Mouse (Mus musculus): ENCODE results near the gene Klhdc7b. TPM values are rescaled to one million over a fixed set of nuclear protein-coding genes. Genes with fewer than 3 reads are reported as not detected.
A peak's percentile ranks its signal among the peaks of the same experiment; 100 is the strongest.

Klhdc7b gene
- polyA plus RNA-seq, 1 experiment from 2014 or later = 0.04 TPM

DNA sequence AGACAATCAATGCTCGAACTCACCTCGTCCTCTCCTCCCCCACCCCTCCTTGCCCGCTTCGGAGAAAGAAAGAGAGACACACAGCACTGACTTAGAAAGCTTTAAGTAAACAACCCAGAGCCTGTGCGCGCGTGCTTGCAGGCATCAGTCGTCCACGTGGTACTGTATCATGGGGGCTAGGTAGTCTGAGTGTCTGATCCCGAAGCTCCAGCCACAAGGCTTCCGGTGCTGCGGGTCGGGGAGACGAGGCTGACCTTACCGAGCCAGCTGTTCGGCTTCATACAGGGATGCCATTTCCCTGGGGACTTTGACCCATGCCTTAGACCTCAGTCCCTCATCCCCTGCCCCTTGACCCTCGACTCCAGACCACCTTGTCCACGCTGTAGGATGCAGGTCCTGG, 7.4 kb upstream of the Klhdc7b start:
- H3K27ac ChIP-seq = no peak overlapping the region
- peak overlapping the region; percentile 18; the same call in 1 of the 2 replicates for H3K4me3 ChIP-seq
- DNase-seq (ENCODE audit: extremely low spot score, low spot score) = no peak
- H3K4me1 ChIP-seq = peaks cover 55% of the 10 kb centered on the region
- H3K9me3 ChIP-seq = no peaks in the 10 kb centered on the region
- H3K36me3 ChIP-seq (replicated peaks) = peaks cover 8% of the 10 kb centered on the region
- H3K27me3 ChIP-seq (ENCODE audit: poor library complexity, severe bottlenecking) = peaks cover 77% of the 10 kb centered on the region
- 4% methylated on average over 18 of the region's 18 CpGs for WGBS

DNA sequence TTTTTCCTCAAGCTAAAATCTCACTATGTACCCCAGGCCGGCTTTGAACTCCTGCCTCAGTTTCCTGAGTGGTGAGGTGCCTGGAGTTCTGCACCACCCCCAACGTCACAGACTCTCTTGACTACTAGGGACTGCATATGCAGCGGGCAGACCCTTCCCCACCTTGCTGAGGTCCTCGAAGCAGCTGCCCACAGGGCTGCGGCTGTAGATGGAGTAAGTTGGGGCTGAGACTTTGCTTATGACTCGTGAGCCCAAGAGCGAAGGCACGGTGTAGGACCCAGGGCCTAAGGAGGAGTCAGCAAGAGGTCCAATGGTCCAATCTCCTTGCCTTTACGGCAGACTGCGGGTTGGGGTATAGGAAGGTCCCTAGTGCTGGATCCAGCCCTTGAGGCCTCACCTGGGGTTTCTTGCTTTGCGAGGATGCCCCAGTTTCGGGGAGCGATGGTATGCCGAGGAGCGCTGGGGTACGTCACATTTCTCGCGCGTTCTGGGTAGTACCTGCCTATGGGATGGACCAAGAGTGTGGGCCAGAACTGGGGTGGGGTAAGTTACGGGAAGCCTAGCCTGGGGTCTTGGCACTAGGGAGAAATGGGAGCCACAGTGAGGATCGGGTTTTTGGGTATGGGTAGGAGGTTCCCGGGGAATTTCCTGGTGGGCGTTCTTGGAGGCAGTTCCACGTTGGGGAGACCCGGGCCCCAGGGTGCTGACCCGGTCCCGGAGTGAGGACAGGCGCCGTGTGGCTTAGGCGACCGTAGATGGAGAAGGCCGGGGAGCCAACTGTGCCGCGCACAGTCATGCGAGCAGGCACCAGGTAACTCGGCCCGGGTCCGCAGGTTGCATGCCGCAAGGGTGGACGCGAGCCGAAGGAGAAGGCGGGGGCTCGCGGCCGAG, 6.5 kb upstream of the Klhdc7b start:
- H3K27me3 ChIP-seq (ENCODE audit: poor library complexity, severe bottlenecking) = peaks cover 77% of the 10 kb centered on the region
- H3K36me3 ChIP-seq (replicated peaks) = no peaks in the 10 kb centered on the region
- peak overlapping the region; percentile 65; the same call in 1 of the 2 replicates for H3K27ac ChIP-seq
- H3K4me1 ChIP-seq = peaks cover 47% of the 10 kb centered on the region
- no peak for DNase-seq (ENCODE audit: extremely low spot score, low spot score)
- 10% methylated on average over 46 of the region's 46 CpGs for WGBS
- H3K9me3 ChIP-seq = no peaks in the 10 kb centered on the region
- peak overlapping the region; percentile 53 for H3K4me3 ChIP-seq

DNA sequence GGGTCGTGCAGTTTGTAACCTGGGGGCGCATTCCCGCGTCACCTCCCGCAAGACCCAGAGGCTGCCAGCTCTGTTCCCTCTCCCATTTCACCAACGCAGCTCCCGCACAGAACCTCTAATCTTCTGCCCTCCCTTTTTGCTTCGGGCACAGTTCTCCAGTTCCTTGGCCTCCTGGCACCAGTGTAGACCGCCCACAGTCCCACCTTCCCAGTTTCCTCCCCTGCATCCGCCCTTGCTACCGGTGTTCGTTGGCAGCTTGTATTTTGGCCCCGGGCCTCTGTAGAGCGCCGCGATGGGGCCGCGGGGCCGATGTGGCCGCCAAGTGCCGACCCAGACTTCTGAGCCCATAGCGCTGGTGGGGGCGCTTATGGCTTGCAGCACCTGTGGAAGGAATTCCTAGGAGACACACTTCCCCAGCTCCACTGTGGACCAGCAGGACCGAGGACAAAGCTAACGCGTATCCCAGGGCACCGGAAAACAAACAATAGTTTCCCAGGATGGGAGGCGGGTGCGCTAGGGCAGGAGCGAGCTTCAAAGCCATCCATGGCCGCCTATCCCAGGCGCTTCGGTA, 5.8 kb upstream of the Klhdc7b start, which contains the start of gene Odf3b:
Odf3b (minus strand) TSS at position 452 of the 571 bp plus-strand sequence.
- Histone ChIP-seq H3K27ac (peak within 1 kb of the TSS; percentile 65), H3K36me3 (replicated peaks) (no peaks in the 10 kb centered on the region), H3K4me1 (peaks cover 39% of the 10 kb centered on the region), H3K27me3 (ENCODE audit: poor library complexity, severe bottlenecking) (peaks cover 80% of the 10 kb centered on the region), H3K4me3 (peak within 1 kb of the TSS; percentile 53), H3K9me3 (no peaks in the 10 kb centered on the region)
- peak; percentile 55 for DNase-seq (ENCODE audit: extremely low spot score, low spot score)
- under 1% methylated on average over 33 of the region's 33 CpGs for WGBS

- Histone ChIP-seq H3K27me3 (ENCODE audit: poor library complexity, severe bottlenecking) (peaks cover 79% of the 10 kb centered on the region), H3K27ac (no peak overlapping the region)
- WGBS = 14% methylated on average over 10 of the region's 10 CpGs
Observed at GRCm38 (mm10) chr15:89379429-89379828, 5.3 kb upstream of the Klhdc7b start.

DNA sequence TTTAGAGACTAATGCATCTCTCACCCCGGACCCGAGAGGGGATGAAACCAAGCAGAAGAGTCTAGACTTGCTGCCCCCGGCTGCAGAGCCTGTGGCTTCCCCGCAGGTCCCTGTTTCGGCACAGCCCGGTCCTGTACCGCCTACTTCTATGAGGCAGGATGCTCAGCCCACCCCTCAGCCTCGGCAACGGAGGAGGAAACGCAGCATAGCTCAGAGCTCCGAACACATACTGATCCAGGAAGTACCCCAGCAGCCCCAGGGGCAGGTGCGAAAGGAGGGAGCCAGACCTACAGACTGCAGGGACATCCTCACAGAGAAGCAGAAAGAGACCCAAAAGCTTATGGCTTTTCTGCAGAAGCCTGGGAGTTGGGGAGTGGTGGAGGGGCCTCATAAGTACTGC, 2.4 kb downstream of the Klhdc7b start:
- H3K4me3 ChIP-seq = no peak overlapping the region
- WGBS = 47% methylated on average over 12 of the region's 12 CpGs
- H3K4me1 ChIP-seq = no peaks in the 10 kb centered on the region; the same call in 1 of the 2 replicates
- no peak for DNase-seq (ENCODE audit: extremely low spot score, low spot score)
- H3K27ac ChIP-seq = no peak overlapping the region
- no peaks in the 10 kb centered on the region for H3K36me3 ChIP-seq (replicated peaks)
- peaks cover 35% of the 10 kb centered on the region for H3K27me3 ChIP-seq (ENCODE audit: poor library complexity, severe bottlenecking)
- H3K9me3 ChIP-seq = no peaks in the 10 kb centered on the region

More at GRCm38 (mm10) chr15:89379429-89379828, 5.3 kb upstream of the Klhdc7b start:
- H3K36me3 ChIP-seq (replicated peaks) = no peaks in the 10 kb centered on the region
- H3K4me1 ChIP-seq = peaks cover 35% of the 10 kb centered on the region
- no peaks in the 10 kb centered on the region for H3K9me3 ChIP-seq
- DNase-seq (ENCODE audit: extremely low spot score, low spot score) = no peak
- peak overlapping the region; percentile 53 for H3K4me3 ChIP-seq

GRCm38 (mm10) chr15:89390081-89390480, 5.4 kb downstream of the Klhdc7b start:
- WGBS = 92% methylated on average over 10 of the region's 10 CpGs
- H3K4me3 ChIP-seq = no peak overlapping the region
- H3K27ac ChIP-seq = no peak overlapping the region
- no peak for DNase-seq (ENCODE audit: extremely low spot score, low spot score)
- H3K36me3 ChIP-seq (replicated peaks) = no peaks in the 10 kb centered on the region
- no peaks in the 10 kb centered on the region for H3K9me3 ChIP-seq
- H3K4me1 ChIP-seq = no peaks in the 10 kb centered on the region; the same call in 1 of the 2 replicates
- peaks cover 31% of the 10 kb centered on the region for H3K27me3 ChIP-seq (ENCODE audit: poor library complexity, severe bottlenecking)

DNA sequence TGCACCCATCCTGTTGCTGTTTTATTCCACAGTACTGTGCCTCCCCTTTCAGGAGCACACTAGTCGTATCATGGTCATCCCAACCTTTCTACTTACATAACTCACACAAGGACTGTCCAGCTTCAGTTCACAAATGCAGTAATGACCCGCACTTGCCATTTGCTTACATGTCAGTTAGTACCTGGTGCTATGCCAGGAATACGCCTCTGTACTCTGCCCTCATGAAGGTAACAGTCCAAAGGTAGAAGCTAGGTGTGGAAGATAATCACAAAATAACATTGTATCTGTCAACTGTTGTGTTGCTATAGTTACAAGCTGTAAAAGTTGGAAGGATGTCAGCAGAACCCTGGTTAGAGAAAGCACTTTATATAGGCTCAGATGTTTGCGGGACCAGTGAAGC, 12.2 kb downstream of the Klhdc7b start:
- H3K9me3 ChIP-seq = no peaks in the 10 kb centered on the region
- 87% methylated on average over 4 of the region's 4 CpGs for WGBS
- H3K4me3 ChIP-seq = no peak overlapping the region
- DNase-seq (ENCODE audit: extremely low spot score, low spot score) = no peak
- no peaks in the 10 kb centered on the region for H3K27me3 ChIP-seq (ENCODE audit: poor library complexity, severe bottlenecking)
- no peak overlapping the region for H3K27ac ChIP-seq
- H3K36me3 ChIP-seq (replicated peaks) = no peaks in the 10 kb centered on the region
- H3K4me1 ChIP-seq = 0 out of 2 replicates have a peak, but pooled peaks cover 3% of the 10 kb centered on the region

- Histone ChIP-seq H3K9me3 (no peaks in the 10 kb centered on the region), H3K27me3 (ENCODE audit: poor library complexity, severe bottlenecking) (no peaks in the 10 kb centered on the region), H3K27ac (no peak overlapping the region), H3K4me3 (no peak overlapping the region), H3K36me3 (replicated peaks) (no peaks in the 10 kb centered on the region), H3K4me1 (0 out of 2 replicates have a peak, but pooled peaks cover 3% of the 10 kb centered on the region)
- 81% methylated on average over 2 of the region's 2 CpGs for WGBS
- no peak for DNase-seq (ENCODE audit: extremely low spot score, low spot score)
Observed at GRCm38 (mm10) chr15:89398146-89398545, 13.4 kb downstream of the Klhdc7b start.

DNA sequence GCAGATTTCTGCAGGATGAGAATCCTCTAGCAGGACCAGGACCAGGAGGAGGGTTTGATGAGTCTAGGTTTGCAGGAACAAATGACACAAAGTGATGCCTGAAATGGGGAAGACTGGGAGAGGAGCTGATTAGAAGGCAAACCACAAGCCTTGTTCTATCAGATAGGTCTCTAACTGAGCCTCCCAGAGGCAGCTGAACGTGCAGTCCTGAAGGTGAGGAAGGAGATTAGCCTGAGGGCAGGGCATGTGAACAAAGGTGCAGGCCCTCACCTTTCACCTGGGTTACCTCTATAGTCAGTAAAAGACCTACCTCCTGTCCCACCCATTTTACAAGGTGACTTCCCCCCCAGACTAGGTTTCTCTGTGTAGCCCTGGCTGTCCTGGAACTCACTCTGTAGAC, 15.0 kb downstream of the Klhdc7b start:
- WGBS = 53% methylated on average over 1 of the region's 1 CpGs
- no peaks in the 10 kb centered on the region for H3K27me3 ChIP-seq (ENCODE audit: poor library complexity, severe bottlenecking)

GRCm38 (mm10) chr15:89402471-89402870, 17.8 kb downstream of the Klhdc7b start:
- DNase-seq (ENCODE audit: extremely low spot score, low spot score) = no peak

More for the DNA sequence above, 15.0 kb downstream of the Klhdc7b start:
- no peak overlapping the region for H3K27ac ChIP-seq
- 0 out of 2 replicates have a peak, but pooled peaks cover 3% of the 10 kb centered on the region for H3K4me1 ChIP-seq
- DNase-seq (ENCODE audit: extremely low spot score, low spot score) = no peak
- H3K36me3 ChIP-seq (replicated peaks) = no peaks in the 10 kb centered on the region
- H3K9me3 ChIP-seq = no peaks in the 10 kb centered on the region
- no peak overlapping the region for H3K4me3 ChIP-seq

DNA sequence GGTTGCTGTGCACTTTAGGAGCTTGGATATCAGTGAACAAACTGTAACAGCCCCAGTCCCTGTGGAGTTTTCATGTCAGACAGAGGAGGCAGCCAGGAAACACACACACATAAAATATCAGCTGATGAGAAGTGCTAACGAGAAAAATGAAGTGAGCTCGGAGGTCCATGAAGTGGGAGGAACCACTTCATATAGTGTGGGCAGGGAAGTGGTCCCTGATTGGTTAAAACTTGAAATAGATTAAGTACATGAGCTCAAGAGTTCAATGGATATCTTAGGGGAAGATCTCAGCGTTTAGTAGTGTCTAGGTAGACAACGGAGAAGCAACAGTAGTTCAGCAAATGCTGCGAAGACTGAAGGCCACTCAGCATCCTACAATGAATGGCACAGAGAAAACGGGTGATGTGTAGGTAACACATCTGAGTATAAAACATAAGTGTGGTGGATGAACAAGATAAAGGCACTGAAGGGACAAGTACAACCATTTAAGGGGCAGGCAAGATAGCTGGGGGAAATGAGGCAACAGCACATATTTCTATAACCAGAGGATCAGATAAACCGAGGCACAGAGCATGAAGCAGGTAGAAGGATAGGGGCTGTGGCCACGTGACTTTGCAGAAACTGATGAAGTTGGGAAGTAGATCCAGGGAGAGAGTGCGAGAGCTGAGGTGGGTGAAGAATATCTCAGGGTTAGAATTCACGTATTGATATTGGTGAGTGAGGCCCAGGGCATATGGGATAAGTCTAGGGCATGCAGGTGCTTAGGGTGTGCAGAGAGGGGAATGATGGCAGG, 20.3 kb downstream of the Klhdc7b start:
- Histone ChIP-seq H3K27me3 (ENCODE audit: poor library complexity, severe bottlenecking) (no peaks in the 10 kb centered on the region), H3K36me3 (replicated peaks) (no peaks in the 10 kb centered on the region)
- WGBS = 89% methylated on average over 10 of the region's 10 CpGs

More at GRCm38 (mm10) chr15:89402471-89402870, 17.8 kb downstream of the Klhdc7b start:
- peaks cover 4% of the 10 kb centered on the region for H3K9me3 ChIP-seq
- H3K4me1 ChIP-seq = 0 out of 2 replicates have a peak, but pooled peaks cover 3% of the 10 kb centered on the region
- 84% methylated on average over 1 of the region's 1 CpGs for WGBS
- H3K27ac ChIP-seq = no peak overlapping the region
- H3K27me3 ChIP-seq (ENCODE audit: poor library complexity, severe bottlenecking) = no peaks in the 10 kb centered on the region
- H3K36me3 ChIP-seq (replicated peaks) = no peaks in the 10 kb centered on the region
- H3K4me3 ChIP-seq = no peak overlapping the region

DNA sequence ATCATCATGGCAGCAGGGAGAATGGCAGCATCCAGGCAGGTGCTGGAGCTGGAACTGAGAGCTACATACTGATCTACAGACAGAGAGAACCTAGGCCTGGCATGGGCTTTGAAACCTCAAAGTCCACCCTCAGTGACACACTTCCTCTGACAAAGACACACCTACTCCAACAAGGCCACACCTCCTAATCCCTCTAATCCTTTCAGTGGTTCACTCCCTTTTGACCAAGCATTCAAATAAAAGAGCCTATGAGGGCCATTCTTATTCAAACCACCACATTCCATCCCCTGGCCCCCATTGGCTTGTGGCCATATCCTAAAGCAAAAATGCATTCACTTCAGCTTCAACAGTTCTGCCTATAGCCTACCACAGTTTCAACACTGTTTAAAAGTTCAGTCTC, 22.0 kb downstream of the Klhdc7b start:
- DNase-seq (ENCODE audit: extremely low spot score, low spot score) = no peak
- Histone ChIP-seq H3K27ac (no peak overlapping the region), H3K4me3 (no peak overlapping the region), H3K36me3 (replicated peaks) (no peaks in the 10 kb centered on the region), H3K27me3 (ENCODE audit: poor library complexity, severe bottlenecking) (no peaks in the 10 kb centered on the region), H3K9me3 (peaks cover 20% of the 10 kb centered on the region), H3K4me1 (no peaks in the 10 kb centered on the region)

More for the DNA sequence above, 20.3 kb downstream of the Klhdc7b start:
- H3K27ac ChIP-seq = no peak overlapping the region
- H3K9me3 ChIP-seq = peaks cover 18% of the 10 kb centered on the region
- no peak overlapping the region for H3K4me3 ChIP-seq
- no peak for DNase-seq (ENCODE audit: extremely low spot score, low spot score)
- no peaks in the 10 kb centered on the region for H3K4me1 ChIP-seq

Measured in forebrain, embryonic 10.5 days (tissue).